Mouse (Mus musculus): Measurements from ENCODE around the gene Ahr.

- TF ChIP-seq CTCF (IDR thresholded peaks at IDR 0.05 in 2 of 3, conservative IDR thresholded peaks at IDR 0.05 in 1 of 3; ENCODE audit: control insufficient read depth in 1 of 3, insufficient read depth in 1 of 3, low read depth in 2 of 3, low read length in 3 of 3, poor library complexity in 1 of 3, severe bottlenecking in 1 of 3) (no peak), USF1 (IDR thresholded peaks at IDR 0.05; ENCODE audit: low read depth, low read length) (no peak), EP300 (IDR thresholded peaks at IDR 0.05; ENCODE audit: low read depth in 1 of 2, low read length in 2 of 2) (no peak), HCFC1 (IDR thresholded peaks at IDR 0.05; ENCODE audit: low read depth, low read length) (no peak), POLR2AphosphoS2 (IDR thresholded peaks at IDR 0.05; ENCODE audit: low read length) (no peak), UBTF (IDR thresholded peaks at IDR 0.05; ENCODE audit: borderline replicate concordance, insufficient read depth, low read depth, low read length) (no peak), MYC (IDR thresholded peaks at IDR 0.05; ENCODE audit: low read depth, low read length) (no peak), MXI1 (IDR thresholded peaks at IDR 0.05; ENCODE audit: low read depth, low read length) (no peak), NRF1 (IDR thresholded peaks at IDR 0.05; ENCODE audit: insufficient read depth, low read depth, low read length, poor library complexity, severe bottlenecking) (no peak), SMC3 (IDR thresholded peaks at IDR 0.05; ENCODE audit: low read depth, low read length) (no peak), MAX (IDR thresholded peaks at IDR 0.05; ENCODE audit: low read length) (no peak), CHD1 (IDR thresholded peaks at IDR 0.05; ENCODE audit: low read depth, low read length) (no peak), ZNF384 (IDR thresholded peaks at IDR 0.05; ENCODE audit: low read depth, low read length) (no peak), MEF2A (IDR thresholded peaks at IDR 0.05; ENCODE audit: extremely low read depth, insufficient replicate concordance, low read depth, low read length, poor library complexity, severe bottlenecking) (no peak)
Measured at GRCm38 (mm10) chr12:35510711-35511110, 24.1 kb downstream of the Ahr start.

Measured in MEL (cell line).